Mouse (Mus musculus) small intestine, adult 2 months (tissue): ENCODE measurements around the gene Arfgef3.

Experiments
- CTCF ChIP-seq: fragments of 200-500 bp; IDR thresholded peaks from 2 replicates; pipeline ENCODE4 v1.5.1; 2012; ENCODE audit warnings: low read depth, mild to moderate bottlenecking, control low read depth, inconsistent platforms, low read length, moderate library complexity, mixed read lengths; ENCODE audit not compliant: insufficient replicate concordance, insufficient read length; ENCODE audit errors: extremely low read depth
- POLR2A ChIP-seq: fragments of 200-500 bp; IDR thresholded peaks from 2 replicates; pipeline ENCODE4 v1.6.1; 2012; ENCODE audit warnings: low read depth, mild to moderate bottlenecking, control low read depth, inconsistent platforms, low read length, moderate library complexity

DNA sequence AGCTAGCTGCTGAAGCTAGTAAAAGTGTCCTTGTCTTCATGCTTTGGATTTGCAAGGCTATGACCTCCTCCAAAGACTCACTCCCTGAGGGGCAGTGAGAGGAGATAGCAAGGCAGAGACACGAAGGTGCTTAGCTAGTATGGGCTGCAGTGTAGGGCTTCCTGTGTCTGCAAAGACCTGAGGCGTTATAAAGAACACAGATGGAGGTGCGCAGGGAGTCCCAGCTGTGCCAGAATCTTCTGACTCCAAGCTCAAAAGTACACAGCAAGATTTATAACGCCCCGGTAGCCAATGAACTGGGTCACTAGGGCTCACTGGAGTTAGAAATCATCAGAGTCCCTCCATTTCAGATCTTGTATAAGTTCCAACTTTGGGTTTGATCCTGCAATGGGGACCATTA is 103.2 kb downstream of the Arfgef3 start:
- TF ChIP-seq CTCF = no peak
- no peak for TF ChIP-seq POLR2A
